Mouse (Mus musculus) brain, embryonic 18.5 days (tissue): Measurements from ENCODE around the gene Arhgap28.

ENCODE experiments used
- DNase-seq: peaks from one replicate; pipeline ENCODE4 v3.0.0-alpha.2; 2012; ENCODE audit warnings: low read depth, low spot score

Arhgap28 gene

DNA sequence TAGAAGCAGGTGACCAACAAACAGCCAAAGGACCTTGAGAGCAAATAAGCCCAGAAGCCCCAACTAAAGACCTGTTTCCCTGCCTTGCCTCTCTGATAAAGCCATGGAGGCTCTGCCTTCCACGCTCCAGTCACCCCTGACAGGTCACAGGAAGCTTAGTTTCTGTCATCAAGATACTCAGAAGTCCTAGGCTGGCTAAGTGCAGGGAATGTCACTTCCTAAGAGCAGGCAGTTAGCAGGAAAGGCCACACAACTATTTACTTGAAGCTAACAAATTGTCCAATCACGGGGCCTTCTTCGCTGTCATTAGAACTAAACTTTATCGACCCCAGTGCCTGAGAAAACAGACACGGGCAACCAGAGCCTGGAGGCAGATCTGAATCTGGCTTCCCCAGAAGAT lies 14.2 kb downstream of the Arhgap28 start:
- DNase-seq, result no peak

GRCm38 (mm10) chr17:67988920-67989621 lies 14.8 kb downstream of the Arhgap28 start:
- no peak for DNase-seq

DNA sequence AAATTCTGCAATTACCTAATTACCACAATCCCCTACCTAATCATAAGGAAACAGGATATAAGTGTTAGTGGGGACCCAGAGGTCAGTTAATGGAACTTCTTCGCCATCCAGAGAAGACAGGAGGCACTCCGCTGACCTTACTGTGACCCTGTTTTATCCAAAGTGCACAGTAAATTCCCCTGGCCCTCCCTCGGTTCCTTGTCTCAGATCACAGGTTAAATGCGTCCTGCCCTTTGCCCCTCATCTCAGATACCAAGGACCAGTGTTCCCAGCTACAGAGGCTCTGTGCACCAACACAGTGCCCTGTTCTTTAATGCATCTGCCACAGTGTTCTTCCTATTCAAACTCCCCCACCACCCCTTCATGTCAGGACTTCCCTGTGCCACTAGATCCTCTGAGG lies 18.4 kb downstream of the Arhgap28 start:
- no peak for DNase-seq

GRCm38 (mm10) chr17:67980573-67980972 lies 23.3 kb downstream of the Arhgap28 start:
- DNase-seq, result no peak

DNA sequence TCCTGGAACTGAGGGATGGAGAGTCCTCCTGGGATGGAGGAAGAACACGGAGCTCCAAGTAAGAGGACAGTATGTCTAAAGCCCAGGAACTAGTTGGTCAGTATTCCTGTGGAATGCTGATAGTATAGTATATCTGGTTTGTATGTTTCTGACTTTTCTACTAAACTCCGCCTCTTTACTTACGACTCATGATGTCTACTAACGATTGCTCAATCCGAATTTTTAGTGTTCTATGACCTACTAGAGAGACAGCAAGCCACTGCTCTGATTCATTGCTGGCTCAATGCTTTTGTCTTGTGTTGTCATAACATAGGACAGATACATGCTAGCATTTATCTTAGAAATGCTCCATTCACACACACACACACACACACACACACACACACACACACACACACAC lies 24.7 kb downstream of the Arhgap28 start:
- DNase-seq, result no peak

- DNase-seq, result no peak
These were observed 25.1 kb downstream of the Arhgap28 start for GRCm38 (mm10) chr17:67978786-67979185.

- DNase-seq, result no peak
These were observed 27.5 kb downstream of the Arhgap28 start for GRCm38 (mm10) chr17:67976465-67976864.

DNA sequence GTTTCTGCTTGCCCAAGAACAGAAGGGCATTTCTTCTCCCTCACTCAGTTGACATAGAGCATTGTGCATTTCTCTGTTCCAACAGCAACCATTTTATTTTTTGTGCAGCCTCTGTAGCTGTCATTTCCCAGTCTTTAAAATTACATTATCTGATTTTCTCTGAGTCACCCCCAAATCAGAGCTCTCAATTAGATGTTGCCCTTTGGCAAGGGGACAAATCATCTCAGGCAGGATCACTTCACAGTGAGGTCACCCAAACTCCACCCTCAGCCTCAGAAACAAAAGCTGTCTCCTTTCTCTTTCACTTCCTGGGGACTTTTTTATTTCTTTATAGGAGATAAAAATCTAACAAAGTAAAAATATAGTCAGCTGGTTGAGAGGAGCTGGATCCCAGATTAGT lies 27.9 kb downstream of the Arhgap28 start:
- DNase-seq, result no peak

GRCm38 (mm10) chr17:67974679-67975078 lies 29.2 kb downstream of the Arhgap28 start:
- DNase-seq, result no peak

- DNase-seq, result no peak
These were observed 36.9 kb downstream of the Arhgap28 start for GRCm38 (mm10) chr17:67966853-67967540.

DNA sequence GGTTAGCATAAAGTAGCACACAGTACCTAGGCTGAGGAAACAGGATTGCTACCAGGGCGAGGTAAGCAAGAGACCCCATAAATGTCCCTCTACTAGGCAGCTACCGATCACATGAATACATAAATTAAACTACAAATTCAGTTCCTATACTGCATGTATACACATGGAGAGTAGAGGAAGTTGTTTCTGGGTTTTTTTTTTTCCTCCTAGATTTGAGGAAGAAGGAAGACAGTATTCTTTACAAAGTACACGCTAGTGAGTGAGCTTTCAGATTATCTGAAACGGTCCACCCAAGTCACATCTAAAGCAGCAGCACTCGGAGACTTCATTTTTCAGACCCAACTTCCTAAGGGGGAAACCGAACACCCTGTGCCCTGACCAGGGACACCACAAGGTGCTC lies 41.1 kb downstream of the Arhgap28 start:
- DNase-seq, result no peak

GRCm38 (mm10) chr17:67962020-67962419 lies 41.9 kb downstream of the Arhgap28 start:
- no peak for DNase-seq

DNA sequence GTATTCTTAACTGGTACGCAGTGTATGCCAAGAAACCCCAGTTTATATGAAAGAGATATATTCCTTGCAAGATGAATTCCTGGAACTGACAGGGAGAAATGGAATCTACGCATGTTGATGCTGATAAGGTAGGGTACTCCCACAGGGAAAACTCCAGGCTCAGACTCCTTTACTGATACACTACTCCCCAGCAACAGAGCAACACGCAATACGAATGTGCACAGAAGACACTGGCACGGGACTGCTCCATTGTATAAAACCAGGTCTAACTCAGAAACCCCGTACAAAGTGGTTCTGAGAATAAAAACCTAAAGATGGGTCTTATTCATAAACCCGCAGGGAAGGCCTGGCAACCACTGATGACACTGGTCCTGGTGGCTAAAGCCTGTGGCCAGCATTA lies 45.0 kb downstream of the Arhgap28 start:
- DNase-seq, result no peak

DNA sequence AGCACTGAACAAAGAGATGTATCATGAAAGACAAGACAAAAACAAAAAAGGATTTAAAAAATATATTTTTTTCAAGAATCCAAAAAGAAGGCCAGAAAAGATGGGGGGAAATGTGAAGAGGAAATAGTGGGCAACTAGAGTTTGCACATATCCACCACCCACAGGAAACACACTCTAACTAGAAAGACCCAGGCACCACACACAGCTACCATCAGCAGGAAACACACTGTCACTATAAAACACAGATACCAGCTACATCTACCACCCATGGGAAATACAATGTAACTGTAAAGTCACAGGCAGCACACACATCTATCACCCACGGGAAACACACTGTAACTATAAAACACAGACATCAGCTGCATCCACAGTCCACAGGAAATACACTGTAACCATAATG lies 46.3 kb downstream of the Arhgap28 start:
- no peak for DNase-seq

GRCm38 (mm10) chr17:67955876-67956690 lies 47.8 kb downstream of the Arhgap28 start:
- DNase-seq, result no peak

GRCm38 (mm10) chr17:67954961-67955360 lies 49.0 kb downstream of the Arhgap28 start:
- no peak for DNase-seq

DNA sequence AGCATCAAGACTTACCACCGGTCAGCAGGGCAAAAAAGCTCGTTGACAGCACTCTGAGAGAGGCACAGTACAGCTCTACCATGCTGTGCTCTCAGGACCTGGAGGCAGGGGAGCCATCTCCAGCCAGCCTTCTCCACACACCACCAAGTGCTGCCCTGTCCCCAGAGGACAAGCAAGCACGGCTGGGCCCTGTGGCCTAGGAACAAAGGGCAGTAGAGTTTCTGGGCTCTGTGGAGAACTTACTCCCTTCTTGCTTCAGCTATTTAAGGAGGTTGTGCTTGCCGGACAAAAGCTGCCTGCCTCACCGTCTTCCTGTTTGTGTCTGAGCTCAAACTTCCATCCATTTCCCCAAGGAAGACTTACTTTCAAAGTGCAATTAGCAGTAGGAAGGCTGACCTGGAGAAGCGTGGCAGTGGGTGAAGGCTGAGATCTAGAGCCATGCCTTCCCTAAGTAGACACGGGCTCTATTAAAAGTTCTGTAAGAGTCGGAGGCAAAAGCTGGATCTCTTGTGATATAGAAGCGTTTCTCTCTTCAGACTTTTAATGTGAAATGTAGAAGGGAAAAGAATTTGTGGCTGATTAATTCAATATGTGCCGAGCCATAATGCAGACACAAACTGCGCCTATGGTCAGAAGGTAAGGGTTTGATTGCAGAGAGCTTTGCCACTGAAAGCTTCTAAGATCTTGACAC lies 53.3 kb downstream of the Arhgap28 start:
- DNase-seq, result no peak

- DNase-seq, result no peak
These were observed 55.3 kb downstream of the Arhgap28 start for GRCm38 (mm10) chr17:67948601-67949000.

GRCm38 (mm10) chr17:67945453-67945852 lies 58.5 kb downstream of the Arhgap28 start:
- DNase-seq, result no peak

- DNase-seq, result no peak
These were observed 59.7 kb downstream of the Arhgap28 start for GRCm38 (mm10) chr17:67944256-67944655.

GRCm38 (mm10) chr17:67941026-67941425 lies 62.9 kb downstream of the Arhgap28 start:
- no peak for DNase-seq

DNA sequence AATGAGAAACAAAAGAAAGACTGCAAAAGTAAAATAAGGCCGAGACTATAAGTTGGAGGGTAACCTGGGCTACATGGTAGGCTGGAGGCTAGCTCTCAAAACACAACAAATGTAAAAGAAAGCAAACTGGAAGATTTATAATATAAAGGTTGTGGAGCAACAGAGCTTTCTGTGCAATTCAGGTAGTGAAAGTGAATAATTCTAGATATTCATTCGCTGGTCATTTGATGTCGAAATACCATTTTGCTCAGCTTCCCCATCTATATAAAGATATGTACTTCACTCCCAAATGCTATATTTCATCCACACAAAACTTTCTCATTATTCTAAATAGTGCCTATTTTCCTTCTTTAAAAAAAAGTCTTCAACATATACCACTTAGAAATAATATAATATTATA lies 66.9 kb downstream of the Arhgap28 start:
- no peak for DNase-seq
